Mouse (Mus musculus): ENCODE measurements around the gene Dner.

DNA sequence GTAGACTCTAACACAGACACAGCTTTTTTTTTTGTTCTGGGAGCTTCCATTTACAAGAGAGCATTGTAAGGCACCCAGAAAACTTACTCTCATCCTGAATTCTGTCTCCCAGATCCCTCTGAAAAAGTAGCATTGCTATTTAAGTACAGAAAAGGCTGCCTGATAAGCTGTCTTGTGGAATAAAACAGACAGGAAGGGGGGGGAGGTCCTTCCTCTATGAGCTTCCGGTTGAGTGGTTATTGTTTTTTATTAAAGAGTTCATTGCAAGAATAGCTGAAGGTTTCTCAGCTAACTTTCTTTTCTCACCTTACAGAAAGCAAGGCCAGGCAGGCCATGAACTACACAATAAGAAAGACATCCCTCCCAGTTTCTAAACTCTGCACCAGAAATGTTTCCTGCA is 77.9 kb downstream of the Dner start:
- TF ChIP-seq GATA1 (IDR thresholded peaks at IDR 0.05; ENCODE audit: low read length) = no peak
- no peak for TF ChIP-seq TAL1 (IDR thresholded peaks at IDR 0.05; ENCODE audit: low read length)

Data from erythroblast, embryonic 14.5 days (primary cell).